In the genomic region with DNA sequence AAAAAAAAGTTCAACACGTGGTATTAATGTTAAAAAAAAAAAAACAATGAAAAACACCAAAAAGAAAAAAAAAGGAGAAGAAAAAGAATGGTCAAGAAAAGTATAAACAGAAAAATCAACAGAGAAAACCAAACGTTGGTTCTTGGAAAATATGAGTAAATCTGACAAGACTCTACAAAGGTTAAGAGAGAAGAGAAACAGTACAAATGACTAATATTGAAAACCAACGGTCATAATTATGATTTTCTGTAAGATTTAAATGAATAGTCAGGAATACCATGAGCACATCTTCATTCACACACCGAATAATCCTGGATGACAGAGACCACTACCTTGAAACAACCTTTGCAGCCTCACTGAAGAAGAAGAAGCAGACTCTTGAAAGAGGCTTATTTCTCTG, we compare ENCODE assay signal across 27 mouse cellular contexts. TPM values are rescaled to one million over a fixed set of nuclear protein-coding genes. Genes with fewer than 3 reads are reported as not detected.
"Had no signal": no experiment of that assay in that cellular context is flagged by ENCODE, and none has a peak within 500 bp of the region (broad histone marks: within the 10 kb centered on the region; RNA-seq: fewer than 3 reads in every experiment).

No protein-coding gene starts in this region.

- H3K27ac ChIP-seq: embryonic facial prominence, embryonic 10.5 days; embryonic facial prominence, embryonic 12.5 days; embryonic facial prominence, embryonic 13.5 days; embryonic facial prominence, embryonic 15.5 days; forebrain, embryonic 10.5 days; forebrain, embryonic 12.5 days; forebrain, embryonic 13.5 days; forebrain, embryonic 15.5 days; gastrocnemius, adult 2 months; heart, adult 2 months had no signal

- H3K9ac ChIP-seq: embryonic facial prominence, embryonic 12.5 days; embryonic facial prominence, embryonic 13.5 days; embryonic facial prominence, embryonic 15.5 days; forebrain, embryonic 12.5 days; forebrain, embryonic 13.5 days; forebrain, embryonic 15.5 days; forebrain, postnatal 0 days had no signal

- DNase-seq: cerebellum, adult 9-10 months; cerebellum, adult 9-11 months; cerebellum, postnatal 10 days; cerebellum, postnatal 14 days; cerebellum, postnatal 25 days; cerebellum, postnatal 36 days; embryo, embryonic 11 days; forebrain, postnatal 0 days; gastrocnemius, adult 2 months; gastrocnemius, postnatal 10 days; gastrocnemius, postnatal 14 days; gastrocnemius, postnatal 25 days; gastrocnemius, postnatal 36 days; heart, adult 11 months; heart, adult 18-20 months; heart, adult 2 months had no signal

- H3K9me3 ChIP-seq: embryonic facial prominence, embryonic 10.5 days; embryonic facial prominence, embryonic 12.5 days; embryonic facial prominence, embryonic 13.5 days; embryonic facial prominence, embryonic 15.5 days; forebrain, embryonic 10.5 days; forebrain, embryonic 12.5 days; forebrain, embryonic 13.5 days; forebrain, embryonic 15.5 days had no signal

- H3K4me2 ChIP-seq: embryonic facial prominence, embryonic 12.5 days; embryonic facial prominence, embryonic 13.5 days; embryonic facial prominence, embryonic 15.5 days; forebrain, embryonic 12.5 days; forebrain, embryonic 13.5 days; forebrain, embryonic 15.5 days had no signal

- H3K27me3 ChIP-seq: embryonic facial prominence, embryonic 12.5 days; embryonic facial prominence, embryonic 13.5 days; embryonic facial prominence, embryonic 15.5 days; forebrain, embryonic 12.5 days; forebrain, embryonic 13.5 days; forebrain, embryonic 15.5 days had no signal

- H3K36me3 ChIP-seq: embryonic facial prominence, embryonic 10.5 days; embryonic facial prominence, embryonic 12.5 days; embryonic facial prominence, embryonic 13.5 days; embryonic facial prominence, embryonic 15.5 days; forebrain, embryonic 10.5 days; forebrain, embryonic 12.5 days; forebrain, embryonic 15.5 days had no signal

- H3K4me1 ChIP-seq: embryonic facial prominence, embryonic 10.5 days; embryonic facial prominence, embryonic 12.5 days; embryonic facial prominence, embryonic 13.5 days; embryonic facial prominence, embryonic 15.5 days; forebrain, embryonic 10.5 days; forebrain, embryonic 12.5 days; forebrain, embryonic 13.5 days; forebrain, embryonic 15.5 days had no signal

- H3K4me3 ChIP-seq: embryonic facial prominence, embryonic 10.5 days; embryonic facial prominence, embryonic 12.5 days; embryonic facial prominence, embryonic 13.5 days; embryonic facial prominence, embryonic 15.5 days; erythroblast, embryonic 14.5 days; forebrain, embryonic 10.5 days; forebrain, embryonic 12.5 days; forebrain, embryonic 13.5 days; forebrain, embryonic 15.5 days; gastrocnemius, adult 2 months; heart, adult 2 months had no signal

RNA-seq across cellular contexts. Expression of a gene that starts 34.2 kb away (rescaled TPM):
- total RNA-seq: common myeloid progenitor, adult 5-6 weeks; granulocyte monocyte progenitor cell, adult 5-6 weeks had no signal
- polyA plus RNA-seq: erythroblast, embryonic 14.5 days had no signal
